Mouse (Mus musculus): ENCODE results near the gene Klhl33.
"Not testable (repeated sequence)": the region's sequence is repeated elsewhere in the genome, so short reads cannot be mapped to it uniquely, and the experiment has no call there.

Klhl33 gene

DNA sequence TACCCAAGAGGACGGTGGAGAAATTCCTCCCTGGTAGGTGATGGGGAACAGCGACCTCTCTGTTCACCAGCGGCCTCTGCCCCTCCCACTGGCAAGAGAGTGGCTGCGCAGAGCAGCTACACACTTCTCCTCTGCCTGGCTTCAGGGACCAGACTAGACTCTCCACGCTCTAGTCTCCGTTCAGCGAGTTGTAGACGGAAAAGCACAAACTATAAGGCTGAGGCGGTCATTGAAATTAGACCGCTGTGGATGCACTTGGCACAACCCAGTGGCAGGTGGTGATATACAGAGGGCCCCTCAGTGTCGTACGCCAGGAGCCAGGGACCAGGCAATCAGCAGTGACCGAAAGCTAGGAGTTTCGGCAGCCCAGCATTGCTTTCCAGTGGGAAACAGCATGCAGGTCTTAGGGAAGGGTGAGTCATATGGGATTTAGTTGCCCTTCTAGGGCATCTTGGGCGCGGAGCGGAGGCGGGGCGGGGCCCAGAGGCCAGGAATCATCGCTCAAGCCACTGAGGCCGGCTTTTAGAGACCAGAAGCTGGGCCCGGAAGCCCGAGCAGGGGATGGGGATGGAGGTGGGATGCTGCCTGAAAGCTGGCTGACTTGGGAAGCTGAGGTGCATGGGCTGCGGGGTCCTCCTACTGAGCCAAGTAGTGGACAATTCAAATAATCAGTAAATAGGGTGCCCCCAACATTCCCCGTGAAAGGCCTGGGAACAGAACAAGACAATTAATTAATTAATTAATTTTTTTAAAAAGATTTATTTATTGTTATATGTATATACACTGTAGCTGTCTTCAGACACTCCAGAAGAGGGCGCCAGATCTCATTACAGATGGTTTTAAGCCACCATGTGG lies 6.9 kb upstream of the Klhl33 start:
- peak; percentile 81 for DNase-seq (ENCODE audit: low spot score)

DNA sequence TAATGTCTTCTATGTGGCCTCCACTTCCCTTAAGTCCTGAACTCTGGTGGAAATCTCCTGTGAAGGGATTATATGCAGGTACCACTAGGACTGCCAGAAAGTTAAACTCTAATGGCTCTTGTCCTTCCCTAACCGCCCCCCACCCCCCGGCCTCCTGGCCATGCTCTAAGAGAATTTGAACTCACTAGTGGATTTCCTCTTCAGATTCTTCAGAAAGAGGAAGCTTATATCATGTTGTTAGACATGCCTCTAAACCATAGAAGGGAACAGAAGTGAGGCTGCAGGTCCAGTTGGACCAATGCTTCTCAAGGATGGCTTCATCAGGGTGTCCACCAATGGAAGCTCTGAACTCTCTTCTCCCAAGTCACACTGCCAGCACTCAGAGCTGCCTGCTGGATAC lies 685 bp upstream of the Klhl33 start:
- DNase-seq (ENCODE audit: low spot score), result not testable (repeated sequence)

DNA sequence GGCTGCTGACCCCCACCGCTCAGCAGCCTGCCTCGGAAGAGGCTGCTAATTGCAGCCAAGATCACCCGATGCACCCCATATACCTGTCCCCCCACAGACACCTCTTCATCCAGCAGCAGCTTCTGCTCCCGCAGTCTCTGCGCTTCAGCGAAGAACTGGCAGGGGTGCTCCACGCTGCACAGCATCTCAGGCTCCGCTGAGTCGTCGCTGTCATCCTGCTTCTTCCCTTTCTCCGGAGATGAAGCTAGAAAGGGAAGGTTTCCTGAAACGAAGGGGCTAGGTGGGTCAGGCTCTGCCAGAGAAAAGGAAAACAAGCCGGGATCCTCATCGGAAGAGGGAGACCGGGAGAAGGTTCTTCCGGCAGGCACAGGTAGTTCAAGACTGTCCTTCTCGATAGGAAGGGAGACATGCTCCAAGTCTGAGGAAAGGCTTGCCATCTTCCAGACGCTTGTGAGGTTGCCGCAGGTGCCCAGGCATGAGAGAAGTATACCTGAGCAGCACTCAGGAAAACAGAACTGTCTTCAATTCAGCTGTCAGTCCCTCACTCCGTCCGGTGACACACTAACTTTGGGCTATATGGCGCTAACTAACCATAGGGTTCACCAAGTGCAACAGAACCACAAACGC lies 447 bp downstream of the Klhl33 start:
- DNase-seq (ENCODE audit: low spot score), result peak; percentile 12

DNA sequence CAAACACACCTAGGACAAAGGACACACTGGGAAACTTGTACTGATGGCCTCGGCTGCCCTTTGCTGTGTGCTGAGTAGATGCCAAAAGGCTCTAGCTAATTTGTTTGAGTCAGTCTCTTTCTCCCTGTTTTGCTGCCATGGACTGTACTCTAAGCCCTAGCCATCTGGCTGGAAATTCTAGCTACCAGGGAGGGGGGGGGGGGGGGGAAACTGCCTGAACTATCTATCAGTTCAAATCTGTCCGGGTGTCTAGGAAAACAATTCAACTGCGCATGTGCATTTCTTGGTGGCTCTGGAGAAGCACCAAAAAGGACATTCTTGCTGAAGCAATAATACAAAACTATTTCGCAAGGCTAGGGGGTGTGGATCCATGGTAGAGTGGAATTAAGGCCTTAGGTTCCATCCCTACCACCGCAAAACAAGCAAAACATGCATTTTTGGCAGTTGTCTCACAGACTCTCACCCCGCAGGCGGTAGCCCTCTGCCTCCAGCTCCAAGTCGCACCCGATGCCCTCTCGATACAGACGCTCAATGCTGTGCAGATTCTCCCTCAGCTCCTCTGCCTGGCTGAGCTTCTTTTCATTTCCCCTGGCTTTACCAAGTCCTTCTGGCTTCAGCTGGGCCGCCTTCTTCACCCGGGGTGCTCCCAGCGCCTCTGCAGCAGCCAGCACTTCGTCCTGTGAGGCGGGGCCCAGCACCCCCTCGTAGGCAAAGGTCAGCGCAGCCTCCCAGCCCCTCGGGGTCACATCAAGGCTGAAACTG lies 1.1 kb downstream of the Klhl33 start:
- peak; percentile 18 for DNase-seq (ENCODE audit: low spot score)

DNA sequence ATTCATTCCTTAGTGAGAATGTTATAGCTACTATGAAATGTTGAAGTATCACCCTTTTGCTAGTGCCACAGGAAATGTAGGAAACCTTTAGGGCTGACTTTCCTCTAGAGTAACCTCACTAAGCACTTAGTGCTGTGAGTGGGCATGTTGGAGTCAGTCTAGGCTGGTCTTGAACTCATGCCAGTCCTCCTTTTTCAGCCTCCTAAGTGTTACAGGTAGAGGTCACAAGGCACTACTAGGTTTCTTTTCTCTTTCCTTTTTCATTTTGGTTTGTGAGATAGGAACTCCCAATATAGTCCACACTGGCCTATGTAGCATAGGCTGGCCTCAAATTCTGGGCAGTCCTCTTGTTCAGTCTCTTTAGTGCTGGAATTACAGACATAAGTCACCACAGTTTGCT lies 1.9 kb downstream of the Klhl33 start:
- DNase-seq (ENCODE audit: low spot score), result no peak

DNA sequence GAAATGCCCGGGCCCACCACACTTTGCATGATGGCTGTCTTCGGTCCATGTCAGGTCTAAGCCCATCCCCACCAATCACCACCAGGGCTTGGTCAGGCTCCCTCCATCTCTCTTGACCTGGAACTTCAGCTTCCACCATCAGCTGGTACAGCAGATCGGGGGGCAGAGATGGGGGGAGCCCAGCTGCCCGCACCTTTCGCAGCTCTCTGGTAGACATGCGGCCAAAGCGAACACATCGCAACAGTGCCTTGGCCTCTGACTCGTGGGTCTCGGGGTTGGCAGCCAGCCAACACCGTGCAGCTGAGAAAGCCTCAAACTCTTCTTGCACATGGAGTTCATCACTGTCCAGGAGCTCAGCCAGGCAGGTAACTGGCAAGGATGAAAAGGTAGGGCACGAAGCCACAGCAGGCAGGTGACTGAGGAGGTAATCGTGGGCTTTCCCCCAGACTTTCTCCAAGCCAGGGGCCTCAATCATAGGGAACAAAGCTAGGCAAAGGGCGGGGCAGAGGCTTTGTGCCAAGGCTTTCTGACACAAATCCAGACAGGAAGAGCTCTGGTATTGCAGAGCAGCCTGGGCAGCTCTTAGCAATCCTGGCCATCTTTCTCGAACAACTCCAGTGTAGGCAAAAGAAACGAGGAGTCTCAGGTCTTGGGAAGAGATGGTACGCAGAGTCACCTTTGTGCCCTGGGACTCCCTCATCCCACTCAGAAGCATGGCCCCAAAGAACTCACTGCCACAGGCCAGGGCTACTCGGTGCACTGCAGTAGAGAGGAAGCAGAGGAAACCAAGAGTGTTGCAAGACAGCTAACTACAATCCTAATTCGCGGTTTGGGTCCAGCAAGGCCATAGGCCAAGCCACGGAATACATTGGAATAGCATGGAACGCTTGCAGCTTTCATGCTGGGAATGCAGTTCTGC lies 4.5 kb downstream of the Klhl33 start:
- no peak for DNase-seq (ENCODE audit: low spot score)

DNA sequence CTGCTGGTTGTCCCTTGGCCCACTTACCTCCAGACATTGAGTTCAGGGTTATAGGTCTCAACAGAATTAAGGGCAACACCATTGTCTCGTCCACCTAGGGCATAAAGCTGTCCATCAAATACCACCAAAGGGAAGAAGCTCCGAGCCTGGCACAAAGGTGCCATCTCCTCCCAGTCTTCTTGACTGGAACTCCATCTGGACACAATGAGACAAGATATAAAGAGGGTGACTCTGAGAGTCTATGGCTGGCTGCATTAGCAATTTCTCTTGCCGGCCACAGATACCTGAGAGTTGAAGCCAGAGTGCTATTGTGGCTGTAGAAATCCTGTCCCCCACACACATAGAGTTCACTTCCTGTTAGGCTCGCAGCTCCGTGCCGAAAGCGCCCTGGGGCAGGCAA lies 5.2 kb downstream of the Klhl33 start:
- DNase-seq (ENCODE audit: low spot score), result no peak

DNA sequence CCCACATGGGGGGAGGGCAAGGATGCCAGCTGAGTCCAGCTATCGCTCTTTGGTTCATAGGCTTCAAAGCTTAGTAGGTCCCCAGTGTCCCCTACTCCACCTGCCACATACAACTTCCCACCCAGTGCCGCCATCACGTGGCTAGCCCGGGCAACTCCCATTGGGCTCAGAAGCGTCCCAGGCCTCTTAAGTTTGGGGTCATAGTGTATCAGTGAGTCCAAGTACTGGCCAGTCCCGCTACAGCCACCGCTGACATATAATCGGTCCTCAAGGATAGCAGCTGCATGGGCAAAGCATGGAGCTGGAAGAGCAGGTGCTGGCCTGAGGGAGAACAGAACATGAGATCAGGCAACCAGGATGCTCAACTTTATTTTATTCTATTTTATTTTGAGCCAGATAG lies 5.7 kb downstream of the Klhl33 start:
- no peak for DNase-seq (ENCODE audit: low spot score)

DNA sequence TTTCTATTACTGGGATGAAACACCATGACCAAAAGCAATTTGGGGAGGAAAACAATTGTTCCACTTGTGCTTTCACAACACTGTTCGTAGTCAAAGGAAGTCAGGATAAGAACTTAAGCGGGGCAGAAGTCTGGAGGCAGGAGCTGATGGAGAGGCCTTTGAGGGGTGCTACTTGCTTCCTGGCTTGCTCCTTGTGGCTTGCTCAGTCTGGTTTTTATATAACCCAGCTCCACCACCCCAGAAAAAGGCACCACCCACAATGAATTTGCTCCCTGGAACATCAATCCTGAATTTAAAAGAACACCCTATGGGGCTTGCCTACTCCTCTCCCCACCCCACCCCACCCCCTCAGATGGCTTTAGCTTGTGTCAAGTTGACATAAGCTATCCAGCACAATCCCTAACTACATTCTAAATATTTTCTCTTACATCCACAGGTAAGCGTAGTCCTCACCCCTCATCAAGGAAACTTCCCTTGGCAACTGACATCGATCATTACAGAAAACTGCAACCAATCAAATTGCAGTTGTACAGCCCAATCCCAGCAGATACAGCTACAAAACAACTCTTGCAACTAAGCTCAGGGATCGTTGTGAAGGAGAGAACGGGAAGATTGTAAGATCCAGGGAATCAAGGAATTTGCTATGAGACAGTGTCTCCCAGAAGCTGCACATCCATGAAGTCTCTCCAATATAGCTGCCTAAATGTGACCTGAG lies 20.9 kb downstream of the Klhl33 start:
- no peak for DNase-seq (ENCODE audit: low spot score)

DNA sequence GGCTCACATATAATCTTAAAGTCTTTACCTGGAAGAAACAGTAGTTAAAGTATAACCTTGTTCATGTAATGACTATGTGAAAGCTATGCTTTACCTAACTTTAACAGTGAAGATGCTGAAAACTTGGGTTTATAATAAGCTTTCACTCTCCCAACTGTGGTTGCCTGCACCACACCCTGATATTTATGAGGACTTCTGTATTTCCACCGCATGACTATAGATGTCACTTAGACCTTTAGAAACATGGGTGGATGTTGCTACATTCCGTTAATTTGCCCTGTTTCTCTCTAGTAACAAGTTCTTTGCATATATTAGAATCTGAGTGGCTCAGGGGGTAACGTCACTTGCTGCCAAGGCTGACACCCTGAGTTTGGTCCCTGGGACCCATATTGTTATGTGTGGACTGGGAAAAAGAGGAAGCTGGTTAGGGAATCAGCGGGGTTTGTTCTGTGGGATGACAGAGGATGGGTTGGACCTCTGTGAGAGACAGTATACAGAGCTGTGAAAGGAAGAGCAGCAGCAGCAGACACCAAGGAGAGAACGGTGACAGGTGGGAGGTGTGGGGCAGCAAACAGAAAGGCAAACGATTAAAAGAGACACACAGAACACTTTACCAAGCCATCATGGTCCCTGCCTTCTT lies 21.6 kb downstream of the Klhl33 start:
- no peak for DNase-seq (ENCODE audit: low spot score)

DNA sequence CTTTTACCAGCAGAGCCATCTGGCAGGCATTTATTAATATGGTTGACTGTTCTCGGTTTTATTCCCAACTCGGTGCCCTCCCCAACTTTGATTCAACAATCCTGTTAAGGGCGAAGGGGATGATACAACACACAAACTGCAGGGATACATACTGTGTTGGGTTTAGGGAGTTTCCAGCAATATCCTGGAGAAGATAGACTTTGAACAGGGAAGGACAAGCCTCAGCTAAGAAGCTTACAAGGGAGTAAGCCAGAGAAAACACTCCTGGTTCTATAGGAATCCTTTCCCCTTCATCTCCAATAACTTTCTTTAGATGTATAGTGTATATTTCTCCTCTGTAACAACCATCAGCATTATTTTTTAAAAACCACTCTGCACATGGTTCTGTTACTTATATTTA lies 22.1 kb downstream of the Klhl33 start:
- no peak for DNase-seq (ENCODE audit: low spot score)

DNA sequence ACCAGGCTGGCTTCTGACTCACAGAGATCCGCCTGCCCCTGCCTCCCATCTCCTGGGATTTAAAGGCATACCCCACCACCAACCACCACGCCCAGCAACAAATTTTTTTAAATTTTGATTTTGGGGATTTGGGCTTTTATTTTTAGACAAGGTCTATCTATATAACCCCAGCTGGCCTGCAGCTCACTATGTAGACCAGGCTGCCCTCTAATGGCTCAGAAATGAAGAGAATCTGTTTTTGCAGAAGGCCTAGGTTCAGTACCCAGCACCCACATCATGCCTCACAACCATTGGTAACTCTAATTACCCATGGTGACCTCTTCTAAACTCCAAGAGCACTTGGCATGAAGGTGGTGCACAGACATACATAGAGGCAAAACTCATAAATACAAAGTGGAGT lies 26.0 kb downstream of the Klhl33 start:
- no peak for DNase-seq (ENCODE audit: low spot score)

DNA sequence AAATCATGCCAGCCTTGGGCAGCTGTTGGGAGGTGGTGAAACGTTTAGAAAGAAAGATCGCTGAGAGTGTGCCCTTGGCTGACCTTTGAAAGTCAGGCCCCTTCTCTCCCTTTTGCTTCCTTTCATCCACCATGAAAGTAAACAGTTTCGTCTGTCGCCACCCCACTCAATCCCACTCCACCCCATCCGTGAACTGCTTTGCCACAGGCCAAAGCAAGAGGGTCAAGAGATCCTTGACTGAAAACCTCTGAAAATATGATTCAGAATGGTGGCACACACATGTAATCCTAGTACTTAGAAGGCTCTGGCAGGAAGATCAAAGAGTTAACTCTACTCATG lies 26.5 kb downstream of the Klhl33 start:
- no peak for DNase-seq (ENCODE audit: low spot score)

DNA sequence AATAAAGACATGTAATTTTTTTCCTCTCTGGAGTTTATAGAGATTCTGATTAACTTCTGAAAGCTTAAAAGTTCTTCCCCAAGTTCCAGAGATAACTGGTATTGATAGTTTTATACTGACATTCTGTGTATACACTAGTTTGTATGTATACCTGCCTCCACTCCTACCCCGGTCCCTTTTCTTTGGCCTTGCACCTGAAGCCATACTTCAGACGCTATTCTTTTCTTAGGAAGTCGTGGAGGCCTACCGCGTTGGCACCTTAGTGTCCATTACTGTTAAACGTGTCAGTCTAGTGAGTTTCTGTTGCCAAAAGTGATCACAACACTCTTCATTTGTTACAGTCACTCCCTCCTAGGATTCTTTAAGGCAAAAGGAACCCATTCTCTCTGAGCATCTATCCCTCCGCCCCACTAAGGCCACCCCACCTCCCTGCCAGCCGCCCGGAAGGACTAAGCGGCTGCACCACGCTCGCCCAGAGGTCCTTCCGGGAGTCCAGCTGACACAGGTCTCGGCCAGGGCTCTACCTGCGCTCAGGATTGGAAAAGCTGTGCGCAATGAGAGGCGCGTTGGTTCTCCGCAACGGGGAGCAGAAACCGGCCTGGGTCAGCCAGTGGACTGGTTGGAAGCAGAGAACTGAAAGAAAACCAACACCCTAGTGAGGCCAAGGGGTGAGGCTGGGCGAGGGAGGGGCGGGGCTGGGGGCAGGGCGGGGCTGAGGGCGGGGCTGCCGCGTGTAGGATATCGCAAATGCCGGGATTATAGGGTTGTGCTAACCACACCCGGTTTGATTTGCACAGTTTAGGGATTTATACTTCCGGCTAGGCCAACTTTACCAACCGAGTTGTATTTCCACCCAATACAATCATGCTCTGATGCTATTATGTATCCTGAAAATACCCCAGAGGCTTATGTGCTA lies 27.2 kb downstream of the Klhl33 start, which contains the start of gene Tep1:
Tep1 (minus strand) TSS at position 672 of the 916 bp plus-strand sequence.
- DNase-seq (ENCODE audit: low spot score), result peak; percentile 74

DNA sequence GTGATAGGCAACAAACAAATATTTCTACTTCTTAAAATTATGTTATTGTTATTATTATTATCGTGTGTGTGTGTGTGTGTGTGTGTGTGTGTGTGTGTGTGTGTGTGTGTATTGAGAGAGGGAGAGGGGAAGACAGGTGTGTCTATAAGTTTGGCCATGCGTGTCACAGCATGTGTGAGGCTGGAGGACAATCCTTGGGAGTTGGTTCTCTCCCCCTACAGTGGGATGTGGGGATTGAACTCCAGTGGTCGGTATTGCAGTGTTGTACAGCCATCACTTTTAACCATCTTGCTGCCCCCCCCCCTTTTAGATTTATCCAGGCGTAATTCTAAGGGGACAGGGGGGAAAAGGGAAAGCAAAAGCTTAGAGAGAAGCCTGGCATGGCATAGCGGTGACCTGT lies 28.7 kb downstream of the Klhl33 start:
- DNase-seq (ENCODE audit: low spot score), result no peak

DNA sequence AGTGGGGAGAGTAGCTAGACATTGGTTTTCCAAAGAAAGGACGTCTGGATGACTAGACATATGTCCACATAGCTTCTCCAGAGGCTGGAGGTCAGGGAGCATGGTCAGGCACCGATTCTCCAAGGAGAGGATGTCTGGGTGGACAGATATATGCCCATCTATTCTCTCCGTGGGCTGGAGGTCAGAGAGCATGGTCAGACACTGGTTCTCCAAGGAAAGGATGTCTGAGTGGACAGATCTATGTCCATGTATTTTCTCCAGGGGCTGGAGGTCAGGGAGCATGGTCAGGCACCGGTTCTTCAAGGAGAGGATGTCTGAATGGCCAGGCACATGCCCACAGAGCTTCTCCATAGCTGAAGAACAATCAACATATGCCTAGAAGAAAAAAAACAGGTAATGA lies 29.1 kb downstream of the Klhl33 start:
- DNase-seq (ENCODE audit: low spot score), result no peak

DNA sequence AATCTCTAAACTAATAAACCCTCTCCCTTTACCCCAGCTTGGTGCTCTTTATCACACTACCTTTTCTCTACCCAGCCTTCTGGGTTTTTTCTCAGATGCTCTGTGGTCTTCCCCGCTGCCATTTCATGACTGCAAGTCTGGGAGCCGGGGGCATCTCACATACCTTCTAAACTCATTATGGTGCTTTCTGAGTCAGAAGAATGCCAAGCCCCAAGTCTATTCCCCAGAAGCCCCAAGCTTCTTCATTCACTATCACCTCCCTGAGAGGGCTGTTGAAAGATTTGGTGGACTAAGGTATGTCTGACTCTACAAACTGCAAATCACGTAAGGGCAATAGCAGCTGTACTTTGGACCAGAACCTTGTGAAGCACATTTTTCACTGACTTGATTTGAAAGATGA lies 30.3 kb downstream of the Klhl33 start:
- DNase-seq (ENCODE audit: low spot score), result no peak

DNA sequence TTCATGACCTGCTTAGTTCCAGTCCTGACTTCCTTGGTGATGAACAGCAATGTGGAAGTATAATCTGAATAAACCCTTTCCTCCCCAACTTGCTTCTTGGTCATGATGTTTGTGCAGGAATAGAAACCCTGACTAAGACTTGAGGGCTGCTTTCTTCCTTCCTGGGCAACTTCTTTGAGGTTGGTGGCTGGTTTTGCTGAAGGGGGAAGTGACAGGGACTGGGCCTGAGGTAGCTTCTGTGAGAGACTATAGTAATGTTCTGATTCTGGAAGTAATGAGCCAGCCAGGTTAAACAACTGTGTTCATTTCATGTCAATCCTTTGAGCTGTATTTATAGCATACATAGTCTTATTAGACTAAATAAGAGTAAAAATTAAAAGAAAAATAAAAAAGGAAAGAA lies 32.3 kb downstream of the Klhl33 start:
- DNase-seq (ENCODE audit: low spot score), result not testable (repeated sequence)

DNA sequence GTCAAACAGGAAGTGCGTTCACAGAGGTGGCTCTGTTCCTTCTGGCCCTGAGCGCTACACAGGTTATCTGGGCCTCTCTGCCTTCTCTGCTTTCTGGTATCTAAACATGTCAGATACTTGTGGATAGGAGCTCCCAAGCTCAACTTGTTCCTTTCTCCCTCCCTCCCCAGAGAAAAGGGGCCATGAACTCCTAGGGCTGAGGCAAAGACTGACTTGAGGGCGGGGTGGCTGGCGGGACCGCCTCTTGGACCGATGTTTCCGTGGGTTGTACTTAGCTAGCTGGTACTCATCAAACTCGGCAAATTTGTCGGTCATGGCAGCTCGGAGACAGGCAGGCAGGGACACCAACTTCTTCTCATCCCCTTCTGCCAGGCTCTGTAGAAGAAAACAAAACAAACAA lies 34.7 kb downstream of the Klhl33 start:
- DNase-seq (ENCODE audit: low spot score), result no peak

DNA sequence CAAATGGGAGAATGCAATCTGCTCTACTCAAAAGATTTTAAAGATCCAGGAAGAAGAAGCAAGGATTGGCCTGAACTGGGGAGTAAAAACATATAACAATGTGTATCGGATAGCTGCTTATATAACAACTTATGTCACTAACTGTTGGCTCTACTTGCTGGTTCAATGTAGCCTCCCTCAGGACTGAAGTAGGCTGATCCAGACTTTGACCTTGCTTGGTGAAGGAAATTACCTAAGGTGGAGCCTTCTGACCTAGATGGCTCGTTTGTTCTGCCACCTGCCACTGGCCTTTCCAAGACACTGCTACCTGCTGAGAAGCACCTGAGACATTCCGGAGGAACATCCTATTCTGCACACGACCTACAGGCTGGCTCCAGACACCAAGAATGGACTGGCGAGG lies 41.5 kb downstream of the Klhl33 start:
- no peak for DNase-seq (ENCODE audit: low spot score)

All from embryo, embryonic 10 days (tissue).